ENCODE assay signal across 7 mouse cellular contexts in genomic region chr14:20081937-20082533, GRCm38 (mm10). TPM values are rescaled to one million over a fixed set of nuclear protein-coding genes. Genes with fewer than 3 reads are reported as not detected.
DNase-seq lines count a peak whose midpoint lies in the region; ATAC-seq and TF ChIP-seq lines count a peak whose summit lies in the region.

No protein-coding gene starts in this region.

- H3K27ac ChIP-seq in liver, adult 2 months (replicated peaks; ENCODE audit: insufficient read depth, low read depth, low read length): peak overlapping the region; percentile 72
- peak overlapping the region; percentile 96 for H3K27ac ChIP-seq in embryonic facial prominence, embryonic 15.5 days (replicated peaks)
- H3K27ac ChIP-seq in limb, embryonic 10.5 days: peak overlapping the region; percentile 95
- H3K27ac ChIP-seq in small intestine, adult 2 months (ENCODE audit: insufficient read depth, low read depth, low read length): peak overlapping the region; percentile 97

- no peak for DNase-seq in liver, adult 2 months (ENCODE audit: extremely low read depth, low read depth, low spot score)
- DNase-seq in liver: no peak
- no peak for DNase-seq in limb, embryonic 10.5 days (ENCODE audit: low spot score)
- DNase-seq in urinary bladder, adult 2 months (ENCODE audit: low spot score): no peak
- no peak for DNase-seq in kidney, postnatal 36 days

- TF ChIP-seq CTCF in liver, adult 2 months (IDR thresholded peaks at IDR 0.05; ENCODE audit: low read depth, low read length): no peak
- TF ChIP-seq CTCF in small intestine, adult 2 months (IDR thresholded peaks at IDR 0.05; ENCODE audit: extremely low read depth, insufficient read length, insufficient replicate concordance, low read depth, low read length): no peak

- no peaks in the 10 kb centered on the region; the same call in 1 of the 2 replicates for H3K79me2 ChIP-seq in liver, adult 2 months (ENCODE audit: control insufficient read depth, insufficient read depth, low read length)

- TF ChIP-seq POLR2A in liver, adult 2 months (IDR thresholded peaks at IDR 0.05; ENCODE audit: extremely low read depth, insufficient read depth, low read length): no peak
- no peak for TF ChIP-seq POLR2A in small intestine, adult 2 months (IDR thresholded peaks at IDR 0.05; ENCODE audit: low read depth, low read length)

- no peaks in the 10 kb centered on the region for H3K27me3 ChIP-seq in liver, adult 2 months (ENCODE audit: control insufficient read depth, insufficient read depth, low read length)
- H3K27me3 ChIP-seq in embryonic facial prominence, embryonic 15.5 days: no peaks in the 10 kb centered on the region
- no peaks in the 10 kb centered on the region for H3K27me3 ChIP-seq in limb, embryonic 10.5 days (ENCODE audit: low read depth, poor library complexity, severe bottlenecking)
- no peaks in the 10 kb centered on the region for H3K27me3 ChIP-seq in small intestine, adult 2 months (ENCODE audit: control insufficient read depth, insufficient read depth, low read length)

- H3K9ac ChIP-seq in liver, adult 2 months (ENCODE audit: low read depth, low read length): peak overlapping the region; percentile 74
- H3K9ac ChIP-seq in embryonic facial prominence, embryonic 15.5 days: peak overlapping the region; percentile 56; the same call in 1 of the 2 replicates

- peaks cover 22% of the 10 kb centered on the region for H3K4me1 ChIP-seq in liver, adult 2 months (ENCODE audit: control insufficient read depth, insufficient read depth, low read length)
- H3K4me1 ChIP-seq in embryonic facial prominence, embryonic 15.5 days: peaks cover 15% of the 10 kb centered on the region
- peaks cover 28% of the 10 kb centered on the region for H3K4me1 ChIP-seq in limb, embryonic 10.5 days
- peaks cover 17% of the 10 kb centered on the region; the same call in 1 of the 2 replicates for H3K4me1 ChIP-seq in small intestine, adult 2 months (ENCODE audit: control insufficient read depth, insufficient read depth, insufficient read length, low read length)

- peak overlapping the region; percentile 84 for H3K4me2 ChIP-seq in embryonic facial prominence, embryonic 15.5 days (replicated peaks)

- H3K4me3 ChIP-seq in liver, adult 2 months (ENCODE audit: insufficient read depth, low read depth, low read length): peak overlapping the region; percentile 59
- H3K4me3 ChIP-seq in embryonic facial prominence, embryonic 15.5 days (replicated peaks): peak overlapping the region; percentile 58
- H3K4me3 ChIP-seq in limb, embryonic 10.5 days: peak overlapping the region; percentile 65
- H3K4me3 ChIP-seq in small intestine, adult 2 months (ENCODE audit: low read depth, low read length): 0 out of 2 replicates have a peak overlapping the region, but pooled peaks have one; percentile 14

- WGBS in liver, adult 2 months: 43% methylated on average over 5 of the region's 5 CpGs
- WGBS in embryonic facial prominence, embryonic 15.5 days: 63% methylated on average over 5 of the region's 5 CpGs
- 73% methylated on average over 5 of the region's 5 CpGs for WGBS in limb, embryonic 10.5 days
- WGBS in small intestine, adult 2 months: 17% methylated on average over 5 of the region's 5 CpGs

- no peak for ATAC-seq in embryonic facial prominence, embryonic 15.5 days (ENCODE audit: insufficient number of reproducible peaks, low FRiP score, low TSS enrichment, low read depth)

- peaks cover 4% of the 10 kb centered on the region; the same call in 1 of the 2 replicates for H3K36me3 ChIP-seq in liver, adult 2 months (ENCODE audit: control insufficient read depth, insufficient read depth, low read length)
- H3K36me3 ChIP-seq in embryonic facial prominence, embryonic 15.5 days: no peaks in the 10 kb centered on the region
- H3K36me3 ChIP-seq in limb, embryonic 10.5 days: no peaks in the 10 kb centered on the region; the same call in 1 of the 2 replicates
- H3K36me3 ChIP-seq in small intestine, adult 2 months (ENCODE audit: control insufficient read depth, insufficient read depth, low read length): peaks cover 2% of the 10 kb centered on the region; the same call in 1 of the 2 replicates

- no peaks in the 10 kb centered on the region for H3K9me3 ChIP-seq in embryonic facial prominence, embryonic 15.5 days (replicated peaks)
- H3K9me3 ChIP-seq in limb, embryonic 10.5 days (replicated peaks): no peaks in the 10 kb centered on the region

RNA-seq across cellular contexts. Expression of gene Saysd1, which starts 56.3 kb away (rescaled TPM):
- 4.1 and 4.6 TPM in 2 replicates for total RNA-seq in liver, adult 2 months (2014; rRNA removed)
- 10.0 and 10.9 TPM in 2 replicates for polyA plus RNA-seq in liver, adult 2 months (2012; rRNA removed)
- polyA plus RNA-seq in embryonic facial prominence, embryonic 15.5 days (2015; fragmentation: Nextera tagmentation; extraction: Ambion mirVana): 12.9 and 13.2 TPM in 2 replicates
- 11.5 and 12.3 TPM in 2 replicates for polyA plus RNA-seq in limb, embryonic 10.5 days (2016; fragmentation: Nextera tagmentation; extraction: Ambion mirVana)
- polyA plus RNA-seq in small intestine, adult 2 months (2012; rRNA removed): 5.7 and 8.3 TPM in 2 replicates
- 6.9 and 7.9 TPM in 2 replicates for polyA plus RNA-seq in urinary bladder, adult 2 months (2012; rRNA removed)

Comparison
In these comparisons a context has a peak if more than half of its experiments do, and no peak if none do; other contexts are left out.
1. H3K4me3 ChIP-seq: peak in every context shown above with its lines; median percentile 65 in limb, embryonic 10.5 days; 59 in liver, adult 2 months; 58 in embryonic facial prominence, embryonic 15.5 days; 14 in small intestine, adult 2 months.